Mouse (Mus musculus) left cerebral cortex, postnatal 25 days (tissue): Measurements from ENCODE around the gene Igf1. TPM values are rescaled to one million over a fixed set of nuclear protein-coding genes. Genes with fewer than 3 reads are reported as not detected.

Source experiments
- DNase-seq, 2 experiments: peaks; one replicate each; pipeline ENCODE4 v3.0.0; 2022; ENCODE audit warnings: low spot score in 2 of 2, mixed read lengths in 1 of 2
- intact Hi-C: fragments of 180-260 bp; cut with DNase I; formaldehyde crosslinking; loops from one replicate; pipeline ENCODE4 v1.15.1; 2025
- total RNA-seq, 2 experiments: library from RNA; stranded (reverse); gene quantifications; 2 replicates each; pipeline ENCODE4 v1.2.3; 2021

Gene Igf1
- total RNA-seq, 2 experiments from 2014 or later: 9.2 to 11.5 TPM

DNA sequence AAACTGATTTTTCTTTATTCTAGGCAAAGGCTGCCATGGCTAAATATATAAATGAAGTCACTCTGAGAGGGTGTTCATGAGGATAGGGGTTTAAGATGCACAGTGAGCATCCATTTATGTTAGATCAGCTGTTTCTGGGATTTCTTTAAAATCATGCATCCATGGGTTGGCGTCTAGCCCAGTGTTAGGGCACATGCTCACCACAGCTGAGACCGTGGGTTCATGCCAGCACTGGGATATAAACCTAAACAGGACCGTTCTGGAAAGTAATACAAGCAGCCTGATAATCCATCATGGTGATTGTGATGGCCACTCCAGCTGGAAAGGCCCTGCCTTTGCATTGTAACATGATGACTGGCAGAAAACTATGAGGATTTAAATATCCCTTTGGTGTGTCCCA lies 128.1 kb downstream of the Igf1 start:
- DNase-seq: no peak
- intact Hi-C loops: no loop called here

Other genes with a start within 250 kb of the Igf1 start
- gene Pmch, start 232.8 kb downstream of the Igf1 start, total RNA-seq: 10 to 100 TPM in 1 of 2 experiments, not detected in 1; 81.7 TPM